Mouse (Mus musculus): ENCODE results near the gene Stpg4. TPM values are rescaled to one million over a fixed set of nuclear protein-coding genes. Genes with fewer than 3 reads are reported as not detected.

Gene Stpg4
- total and polyA plus RNA-seq, 3 experiments = not detected

DNA sequence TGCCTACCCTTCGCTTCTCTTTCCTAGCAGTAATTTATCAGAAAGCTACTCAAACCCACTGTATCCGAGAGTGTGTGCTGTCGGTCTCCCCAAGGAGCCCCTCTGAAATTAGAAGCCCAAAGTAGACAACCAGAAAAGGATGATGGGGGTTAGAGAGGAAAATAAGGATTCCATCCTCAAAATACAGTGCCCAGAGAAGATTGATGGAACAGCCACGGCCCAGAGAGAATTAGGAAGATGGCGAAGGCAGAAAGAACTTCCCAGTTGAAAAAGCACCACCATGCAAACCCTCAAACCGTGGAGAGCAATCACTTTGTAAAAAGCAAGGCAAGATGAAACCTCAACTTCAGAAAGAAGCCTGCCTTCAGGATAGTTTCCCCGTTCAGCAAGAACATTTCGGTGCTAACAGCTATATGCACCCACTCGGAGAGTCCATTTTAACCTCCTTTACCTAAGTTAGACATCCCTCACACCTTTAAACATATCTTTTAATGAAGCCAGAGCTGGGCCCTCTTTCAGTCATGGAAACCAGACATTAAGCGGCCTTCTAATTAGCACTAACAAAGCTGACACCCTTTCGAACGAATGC lies 20.2 kb upstream of the Stpg4 start:
- H3K79me2 ChIP-seq (ENCODE audit: control insufficient read depth, insufficient read depth, low read length, poor library complexity) = peaks cover 34% of the 10 kb centered on the region
- H3K27me3 ChIP-seq (ENCODE audit: control insufficient read depth in 1 of 2, insufficient read depth in 2 of 2, low read length in 2 of 2) = no peaks in the 10 kb centered on the region
- DNase-seq (ENCODE audit: low read depth, low spot score) = peak; percentile 57
- peaks cover 6 to 32% of the 10 kb centered on the region in 2 experiments for H3K36me3 ChIP-seq (ENCODE audit: control insufficient read depth in 1 of 2, insufficient read depth in 2 of 2, low read length in 2 of 2)
- H3K27ac ChIP-seq (ENCODE audit: control insufficient read depth, low read depth, low read length) = peak overlapping the region; percentile 66
- peaks cover 13 to 31% of the 10 kb centered on the region in 2 experiments for H3K4me1 ChIP-seq (ENCODE audit: control insufficient read depth in 1 of 2, insufficient read depth in 2 of 2, low read length in 2 of 2)
- TF ChIP-seq MXI1 (IDR thresholded peaks at IDR 0.05; ENCODE audit: low read depth, low read length) (0 out of 2 replicates have a peak, but pooled peaks have one; percentile 3), MYC (IDR thresholded peaks at IDR 0.05; ENCODE audit: low read depth, low read length) (0 out of 2 replicates have a peak, but pooled peaks have one; percentile 27), ETS1 (IDR thresholded peaks at IDR 0.05; ENCODE audit: low read depth, low read length) (0 out of 2 replicates have a peak, but pooled peaks have one; percentile 4), MAZ (IDR thresholded peaks at IDR 0.05; ENCODE audit: low read depth, low read length) (no peak)
- H3K4me3 ChIP-seq (ENCODE audit: control insufficient read depth in 1 of 2, insufficient read depth in 1 of 2, low read depth in 2 of 2, low read length in 2 of 2) = peak overlapping the region; percentile 57 to 61
- H3K9ac ChIP-seq (ENCODE audit: control insufficient read depth, low read depth, low read length, poor library complexity, severe bottlenecking) = peak overlapping the region; percentile 73
- no peaks in the 10 kb centered on the region for H3K9me3 ChIP-seq (replicated peaks; ENCODE audit: insufficient read depth, low read length)

DNA sequence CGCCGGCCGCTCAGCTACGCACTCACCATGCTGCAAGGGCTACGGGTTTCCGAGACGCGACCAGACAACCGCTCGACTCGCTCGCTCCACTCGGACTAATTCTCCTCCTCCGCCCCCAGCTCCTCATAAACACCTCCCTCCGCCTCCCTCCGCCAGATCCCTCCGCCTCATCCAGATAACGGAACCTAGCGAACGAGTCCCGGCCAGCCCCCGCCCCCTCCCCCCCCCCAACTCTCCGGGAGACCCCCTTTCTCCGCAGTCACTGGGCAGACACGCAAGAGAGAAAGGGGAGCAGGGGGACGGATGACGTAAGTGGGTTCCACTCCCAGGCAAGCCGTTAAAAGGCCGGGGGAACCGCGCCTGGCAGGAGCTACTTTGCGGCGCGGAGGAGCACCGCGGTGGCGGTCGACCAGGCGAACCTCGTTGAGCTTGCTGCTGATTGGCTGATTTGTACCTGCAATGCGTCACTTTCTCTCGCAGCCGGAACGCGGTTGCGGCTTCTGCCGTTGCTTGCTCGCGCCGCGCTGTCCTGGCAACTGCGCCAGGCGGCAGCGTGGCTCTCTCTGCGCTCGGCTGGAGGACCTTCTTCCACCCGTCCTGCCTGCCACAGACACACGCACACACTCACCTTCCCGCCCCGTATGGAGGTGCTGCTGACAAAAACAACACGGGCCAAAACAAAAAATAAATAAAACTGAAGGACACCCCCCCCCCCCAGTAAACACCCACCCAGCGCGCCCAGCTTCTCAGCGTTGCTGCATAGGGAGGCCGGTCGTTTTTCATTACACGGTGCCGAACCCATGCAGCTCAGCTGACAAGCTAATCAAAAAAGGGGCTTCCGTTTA lies 19.4 kb upstream of the Stpg4 start, which contains the start of gene Calm2:
Gene Calm2, minus strand, starts transcription at position 169 of the 845 bp plus-strand sequence.
- Histone ChIP-seq H3K9me3 (replicated peaks; ENCODE audit: insufficient read depth, low read length) (no peaks in the 10 kb centered on the region), H3K36me3 (ENCODE audit: control insufficient read depth in 1 of 2, insufficient read depth in 2 of 2, low read length in 2 of 2) (peaks cover 12 to 37% of the 10 kb centered on the region in 2 experiments), H3K79me2 (ENCODE audit: control insufficient read depth, insufficient read depth, low read length, poor library complexity) (peaks cover 36% of the 10 kb centered on the region), H3K9ac (ENCODE audit: control insufficient read depth, low read depth, low read length, poor library complexity, severe bottlenecking) (peak within 1 kb of the TSS; percentile 97), H3K27me3 (ENCODE audit: control insufficient read depth in 1 of 2, insufficient read depth in 2 of 2, low read length in 2 of 2) (no peaks in the 10 kb centered on the region), H3K4me1 (ENCODE audit: control insufficient read depth in 1 of 2, insufficient read depth in 2 of 2, low read length in 2 of 2) (peaks cover 15 to 31% of the 10 kb centered on the region in 2 experiments), H3K4me3 (ENCODE audit: control insufficient read depth in 1 of 2, insufficient read depth in 1 of 2, low read depth in 2 of 2, low read length in 2 of 2) (peak within 1 kb of the TSS; percentile 70 to 79), H3K27ac (ENCODE audit: control insufficient read depth, low read depth, low read length) (peak within 1 kb of the TSS; percentile 85)
- DNase-seq (ENCODE audit: low read depth, low spot score) = peak; percentile 98
- TF ChIP-seq ZC3H11A (IDR thresholded peaks at IDR 0.05; ENCODE audit: low read depth, low read length) = no peak
- peak; percentile 74 for TF ChIP-seq CHD2 (IDR thresholded peaks at IDR 0.05; ENCODE audit: low read length)
- peak; percentile 74 for TF ChIP-seq HCFC1 (IDR thresholded peaks at IDR 0.05; ENCODE audit: low read depth, low read length)
- TF ChIP-seq NRF1 (IDR thresholded peaks at IDR 0.05; ENCODE audit: insufficient read depth, low read depth, low read length, poor library complexity, severe bottlenecking) = 0 out of 2 replicates have a peak, but pooled peaks have one; percentile 14
- peak; percentile 93 for TF ChIP-seq NELFE (IDR thresholded peaks at IDR 0.05; ENCODE audit: low read depth, low read length)
- TF ChIP-seq UBTF (IDR thresholded peaks at IDR 0.05; ENCODE audit: borderline replicate concordance, insufficient read depth, low read depth, low read length) = no peak
- peak; percentile 98 for TF ChIP-seq ZMIZ1 (IDR thresholded peaks at IDR 0.05; ENCODE audit: low read depth, low read length)
- TF ChIP-seq SMC3 (IDR thresholded peaks at IDR 0.05; ENCODE audit: low read depth, low read length) = no peak
- peak; percentile 99 for TF ChIP-seq POLR2AphosphoS2 (IDR thresholded peaks at IDR 0.05; ENCODE audit: low read length)
- TF ChIP-seq TAL1 (IDR thresholded peaks at IDR 0.05; ENCODE audit: low read length) = no peak
- peak; percentile 87 for TF ChIP-seq SIN3A (IDR thresholded peaks at IDR 0.05; ENCODE audit: low read length)
- TF ChIP-seq GATA1 (IDR thresholded peaks at IDR 0.05; ENCODE audit: low read depth, low read length) = 0 out of 2 replicates have a peak, but pooled peaks have one; percentile 37
- TF ChIP-seq MXI1 (IDR thresholded peaks at IDR 0.05; ENCODE audit: low read depth, low read length) = peak; percentile 87
- TF ChIP-seq ZKSCAN1 (IDR thresholded peaks at IDR 0.05; ENCODE audit: low read depth, low read length) = no peak
- no peak for TF ChIP-seq CTCF (IDR thresholded peaks at IDR 0.05 in 2 of 3, conservative IDR thresholded peaks at IDR 0.05 in 1 of 3; ENCODE audit: control insufficient read depth in 1 of 3, insufficient read depth in 1 of 3, low read depth in 2 of 3, low read length in 3 of 3, poor library complexity in 1 of 3, severe bottlenecking in 1 of 3)
- no peak for TF ChIP-seq BHLHE40 (IDR thresholded peaks at IDR 0.05; ENCODE audit: borderline replicate concordance, low read depth, low read length)
- peak; percentile 80 for TF ChIP-seq TCF12 (IDR thresholded peaks at IDR 0.05; ENCODE audit: low read depth, low read length)
- no peak for TF ChIP-seq CHD1 (IDR thresholded peaks at IDR 0.05; ENCODE audit: low read depth, low read length)
- TF ChIP-seq POLR2AphosphoS5 (IDR thresholded peaks at IDR 0.05; ENCODE audit: borderline replicate concordance, low read depth, low read length) = peak; percentile 96
- TF ChIP-seq MYC (IDR thresholded peaks at IDR 0.05; ENCODE audit: low read depth, low read length) = no peak; the same call in 1 of the 2 replicates
- no peak for TF ChIP-seq JUND (IDR thresholded peaks at IDR 0.05; ENCODE audit: low read depth, low read length)
- peak; percentile 92; the same call in 1 of the 2 replicates for TF ChIP-seq MAZ (IDR thresholded peaks at IDR 0.05; ENCODE audit: low read depth, low read length)
- TF ChIP-seq USF1 (IDR thresholded peaks at IDR 0.05; ENCODE audit: low read depth, low read length) = 0 out of 2 replicates have a peak, but pooled peaks have one; percentile 18
- peak; percentile 65 for TF ChIP-seq MAX (IDR thresholded peaks at IDR 0.05; ENCODE audit: low read length)
- peak; percentile 97 for TF ChIP-seq TBP (IDR thresholded peaks at IDR 0.05; ENCODE audit: low read depth, low read length)
- TF ChIP-seq RCOR1 (IDR thresholded peaks at IDR 0.05; ENCODE audit: low read depth, low read length) = no peak
- TF ChIP-seq EP300 (IDR thresholded peaks at IDR 0.05; ENCODE audit: low read depth in 1 of 2, low read length in 2 of 2) = peak in 1 of 2 experiments; percentile 48; a peak in 1 of 4 replicates
